Comparison of ENCODE assay signal across 10 mouse cellular contexts in genomic region chrX:37167085-37167484, GRCm38 (mm10). TPM values are rescaled to one million over a fixed set of nuclear protein-coding genes. Genes with fewer than 3 reads are reported as not detected.
DNase-seq lines count a peak whose midpoint lies in the region; ATAC-seq lines count a peak whose summit lies in the region.
"Had no signal": no experiment of that assay in that cellular context is flagged by ENCODE, and none has a peak within 500 bp of the region (broad histone marks: within the 10 kb centered on the region; RNA-seq: fewer than 3 reads in every experiment).

No protein-coding gene starts in this region.

- H3K4me1 ChIP-seq in hindbrain, embryonic 11.5 days (replicated peaks; ENCODE audit: control insufficient read depth, insufficient read depth, low read length), result no peaks in the 10 kb centered on the region
- H3K4me1 ChIP-seq in hindbrain, embryonic 12.5 days, result no peaks in the 10 kb centered on the region
- H3K4me1 ChIP-seq in embryonic facial prominence, embryonic 14.5 days (ENCODE audit: control insufficient read depth, insufficient read depth, low read length), result no peaks in the 10 kb centered on the region
- no peaks in the 10 kb centered on the region for H3K4me1 ChIP-seq in liver, embryonic 13.5 days (replicated peaks)
- H3K4me1 ChIP-seq: embryonic facial prominence, embryonic 15.5 days; lung, embryonic 15.5 days had no signal

- no peaks in the 10 kb centered on the region for H3K27me3 ChIP-seq in hindbrain, embryonic 11.5 days (ENCODE audit: control insufficient read depth, insufficient read depth, low read length)
- peaks cover 4% of the 10 kb centered on the region; the same call in 1 of the 2 replicates for H3K27me3 ChIP-seq in hindbrain, embryonic 12.5 days
- no peaks in the 10 kb centered on the region for H3K27me3 ChIP-seq in embryonic facial prominence, embryonic 14.5 days (replicated peaks; ENCODE audit: control insufficient read depth, insufficient read depth, low read length)
- no peaks in the 10 kb centered on the region for H3K27me3 ChIP-seq in liver, embryonic 13.5 days
- H3K27me3 ChIP-seq: embryonic facial prominence, embryonic 15.5 days; lung, embryonic 15.5 days had no signal

- no peak overlapping the region for H3K9ac ChIP-seq in hindbrain, embryonic 11.5 days (ENCODE audit: low read depth, low read length)
- H3K9ac ChIP-seq in hindbrain, embryonic 12.5 days, result no peak overlapping the region
- H3K9ac ChIP-seq in embryonic facial prominence, embryonic 14.5 days (ENCODE audit: low read depth, low read length), result no peak overlapping the region
- H3K9ac ChIP-seq in liver, embryonic 13.5 days, result no peak overlapping the region
- H3K9ac ChIP-seq: embryonic facial prominence, embryonic 15.5 days; lung, embryonic 15.5 days had no signal

- DNase-seq in hindbrain, embryonic 11.5 days (ENCODE audit: low spot score), result peak; percentile 64
- DNase-seq in CD4-positive, CD25-positive, alpha-beta regulatory T cell, adult 2 months (ENCODE audit: low read depth, low spot score), result peak; percentile 79
- DNase-seq in T-cell, adult 2 months (ENCODE audit: low spot score), result peak; percentile 40
- peak; percentile 44 for DNase-seq in embryonic facial prominence, embryonic 14.5 days (ENCODE audit: low spot score)
- peak; percentile 15 for DNase-seq in liver, embryonic 13.5 days
- DNase-seq in spleen, postnatal 4 days (ENCODE audit: low spot score in 2 of 2), result peak; percentile 22 to 67
- no peak for DNase-seq in urinary bladder, postnatal 10 days (ENCODE audit: low spot score)

- no peak overlapping the region for H3K4me3 ChIP-seq in hindbrain, embryonic 11.5 days (ENCODE audit: low read depth, low read length)
- H3K4me3 ChIP-seq in hindbrain, embryonic 12.5 days, result no peak overlapping the region
- H3K4me3 ChIP-seq in embryonic facial prominence, embryonic 14.5 days (ENCODE audit: low read depth, low read length), result no peak overlapping the region
- no peak overlapping the region for H3K4me3 ChIP-seq in liver, embryonic 13.5 days (replicated peaks)
- H3K4me3 ChIP-seq: embryonic facial prominence, embryonic 15.5 days; lung, embryonic 15.5 days had no signal

- no peak for ATAC-seq in hindbrain, embryonic 11.5 days (ENCODE audit: low FRiP score)
- ATAC-seq in hindbrain, embryonic 12.5 days (ENCODE audit: low FRiP score), result no peak
- ATAC-seq in embryonic facial prominence, embryonic 14.5 days (ENCODE audit: low read depth), result no peak
- no peak for ATAC-seq in liver, embryonic 13.5 days (ENCODE audit: low read depth)

- no peaks in the 10 kb centered on the region for H3K36me3 ChIP-seq in hindbrain, embryonic 11.5 days (ENCODE audit: control insufficient read depth, insufficient read depth, low read length)
- H3K36me3 ChIP-seq in hindbrain, embryonic 12.5 days, result no peaks in the 10 kb centered on the region
- H3K36me3 ChIP-seq in embryonic facial prominence, embryonic 14.5 days (ENCODE audit: control insufficient read depth, insufficient read depth, low read length), result no peaks in the 10 kb centered on the region
- no peaks in the 10 kb centered on the region for H3K36me3 ChIP-seq in liver, embryonic 13.5 days
- H3K36me3 ChIP-seq: embryonic facial prominence, embryonic 15.5 days; lung, embryonic 15.5 days had no signal

- no peaks in the 10 kb centered on the region for H3K9me3 ChIP-seq in hindbrain, embryonic 11.5 days (ENCODE audit: control insufficient read depth, low read length)
- H3K9me3 ChIP-seq in hindbrain, embryonic 12.5 days (replicated peaks), result no peaks in the 10 kb centered on the region
- no peaks in the 10 kb centered on the region for H3K9me3 ChIP-seq in embryonic facial prominence, embryonic 14.5 days (ENCODE audit: control insufficient read depth, low read length)
- no peaks in the 10 kb centered on the region for H3K9me3 ChIP-seq in liver, embryonic 13.5 days (replicated peaks)
- H3K9me3 ChIP-seq: embryonic facial prominence, embryonic 15.5 days; lung, embryonic 15.5 days had no signal

- no peak overlapping the region for H3K27ac ChIP-seq in hindbrain, embryonic 11.5 days (ENCODE audit: low read depth, low read length)
- no peak overlapping the region for H3K27ac ChIP-seq in hindbrain, embryonic 12.5 days
- no peak overlapping the region for H3K27ac ChIP-seq in embryonic facial prominence, embryonic 14.5 days (replicated peaks; ENCODE audit: low read depth, low read length)
- H3K27ac ChIP-seq in liver, embryonic 13.5 days, result no peak overlapping the region
- H3K27ac ChIP-seq: embryonic facial prominence, embryonic 15.5 days; lung, embryonic 15.5 days had no signal

- 29% methylated on average over 3 of the region's 3 CpGs for WGBS in hindbrain, embryonic 11.5 days
- 40% methylated on average over 3 of the region's 3 CpGs for WGBS in hindbrain, embryonic 12.5 days
- 23% methylated on average over 3 of the region's 3 CpGs for WGBS in embryonic facial prominence, embryonic 14.5 days
- 35% methylated on average over 3 of the region's 3 CpGs for WGBS in liver, embryonic 13.5 days (ENCODE audit: insufficient replicate concordance)

- no peak overlapping the region for H3K4me2 ChIP-seq in hindbrain, embryonic 11.5 days (replicated peaks; ENCODE audit: low read depth, low read length)
- no peak overlapping the region for H3K4me2 ChIP-seq in hindbrain, embryonic 12.5 days (replicated peaks)
- H3K4me2 ChIP-seq in embryonic facial prominence, embryonic 14.5 days (ENCODE audit: low read depth, low read length), result no peak overlapping the region
- H3K4me2 ChIP-seq in liver, embryonic 13.5 days, result no peak overlapping the region
- H3K4me2 ChIP-seq: embryonic facial prominence, embryonic 15.5 days; lung, embryonic 15.5 days had no signal

RNA-seq across cellular contexts. Expression of gene Akap14, which starts 1.6 kb away (rescaled TPM):
- polyA plus RNA-seq in hindbrain, embryonic 11.5 days (2014; fragmentation: Nextera tagmentation; extraction: Ambion mirVana), result 0.50 and 0.57 TPM in 2 replicates
- polyA plus RNA-seq in hindbrain, embryonic 12.5 days (2016; fragmentation: Nextera tagmentation; extraction: Ambion mirVana), result 0.50 and 0.57 TPM in 2 replicates
- polyA plus RNA-seq in embryonic facial prominence, embryonic 14.5 days (2014; fragmentation: Nextera tagmentation; extraction: Ambion mirVana), result 0.26 and 0.82 TPM in 2 replicates
- not detected in 2 replicates for polyA plus RNA-seq in liver, embryonic 13.5 days (2015; fragmentation: Nextera tagmentation; extraction: Ambion mirVana)

RNA-seq across cellular contexts. Expression of gene Ndufa1, which starts 23.9 kb away (rescaled TPM):
- 443 and 479 TPM in 2 replicates for polyA plus RNA-seq in hindbrain, embryonic 11.5 days (2014; fragmentation: Nextera tagmentation; extraction: Ambion mirVana)
- 409 and 458 TPM in 2 replicates for polyA plus RNA-seq in hindbrain, embryonic 12.5 days (2016; fragmentation: Nextera tagmentation; extraction: Ambion mirVana)
- polyA plus RNA-seq in embryonic facial prominence, embryonic 14.5 days (2014; fragmentation: Nextera tagmentation; extraction: Ambion mirVana), result 469 and 531 TPM in 2 replicates
- polyA plus RNA-seq in liver, embryonic 13.5 days (2015; fragmentation: Nextera tagmentation; extraction: Ambion mirVana), result 227 and 254 TPM in 2 replicates

RNA-seq across cellular contexts. Expression of gene Rnf113a1, which starts 24.0 kb away (rescaled TPM):
- polyA plus RNA-seq in hindbrain, embryonic 11.5 days (2014; fragmentation: Nextera tagmentation; extraction: Ambion mirVana), result 16.1 and 18.5 TPM in 2 replicates
- 16.0 and 19.3 TPM in 2 replicates for polyA plus RNA-seq in hindbrain, embryonic 12.5 days (2016; fragmentation: Nextera tagmentation; extraction: Ambion mirVana)
- polyA plus RNA-seq in embryonic facial prominence, embryonic 14.5 days (2014; fragmentation: Nextera tagmentation; extraction: Ambion mirVana), result 8.8 and 9.9 TPM in 2 replicates
- polyA plus RNA-seq in liver, embryonic 13.5 days (2015; fragmentation: Nextera tagmentation; extraction: Ambion mirVana), result 3.0 and 3.6 TPM in 2 replicates

RNA-seq across cellular contexts. Expression of gene Nkap, which starts 40.5 kb away (rescaled TPM):
- 22.3 and 25.9 TPM in 2 replicates for polyA plus RNA-seq in hindbrain, embryonic 11.5 days (2014; fragmentation: Nextera tagmentation; extraction: Ambion mirVana)
- polyA plus RNA-seq in hindbrain, embryonic 12.5 days (2016; fragmentation: Nextera tagmentation; extraction: Ambion mirVana), result 23.9 and 25.7 TPM in 2 replicates
- 12.6 and 13.2 TPM in 2 replicates for polyA plus RNA-seq in embryonic facial prominence, embryonic 14.5 days (2014; fragmentation: Nextera tagmentation; extraction: Ambion mirVana)
- polyA plus RNA-seq in liver, embryonic 13.5 days (2015; fragmentation: Nextera tagmentation; extraction: Ambion mirVana), result 6.8 and 9.8 TPM in 2 replicates

RNA-seq across cellular contexts. Expression of gene Gm9, which starts 43.8 kb away (rescaled TPM):
- polyA plus RNA-seq in hindbrain, embryonic 11.5 days (2014; fragmentation: Nextera tagmentation; extraction: Ambion mirVana), result not detected in 2 replicates
- not detected in 2 replicates for polyA plus RNA-seq in hindbrain, embryonic 12.5 days (2016; fragmentation: Nextera tagmentation; extraction: Ambion mirVana)
- polyA plus RNA-seq in embryonic facial prominence, embryonic 14.5 days (2014; fragmentation: Nextera tagmentation; extraction: Ambion mirVana), result not detected in 2 replicates
- polyA plus RNA-seq in liver, embryonic 13.5 days (2015; fragmentation: Nextera tagmentation; extraction: Ambion mirVana), result not detected in 2 replicates
- polyA plus RNA-seq: embryonic facial prominence, embryonic 15.5 days; lung, embryonic 15.5 days had no signal
